Mouse (Mus musculus) c-Kit-positive CD71-positive TER-119-positive erythroid progenitor cells, embryonic 14.5 days (primary cell): ENCODE results near the gene Fam98b.

ENCODE experiments used
- DNase-seq: peaks from one replicate; pipeline ENCODE4 v3.0.0-alpha.2; 2013; ENCODE audit warnings: low spot score

Gene Fam98b

DNA sequence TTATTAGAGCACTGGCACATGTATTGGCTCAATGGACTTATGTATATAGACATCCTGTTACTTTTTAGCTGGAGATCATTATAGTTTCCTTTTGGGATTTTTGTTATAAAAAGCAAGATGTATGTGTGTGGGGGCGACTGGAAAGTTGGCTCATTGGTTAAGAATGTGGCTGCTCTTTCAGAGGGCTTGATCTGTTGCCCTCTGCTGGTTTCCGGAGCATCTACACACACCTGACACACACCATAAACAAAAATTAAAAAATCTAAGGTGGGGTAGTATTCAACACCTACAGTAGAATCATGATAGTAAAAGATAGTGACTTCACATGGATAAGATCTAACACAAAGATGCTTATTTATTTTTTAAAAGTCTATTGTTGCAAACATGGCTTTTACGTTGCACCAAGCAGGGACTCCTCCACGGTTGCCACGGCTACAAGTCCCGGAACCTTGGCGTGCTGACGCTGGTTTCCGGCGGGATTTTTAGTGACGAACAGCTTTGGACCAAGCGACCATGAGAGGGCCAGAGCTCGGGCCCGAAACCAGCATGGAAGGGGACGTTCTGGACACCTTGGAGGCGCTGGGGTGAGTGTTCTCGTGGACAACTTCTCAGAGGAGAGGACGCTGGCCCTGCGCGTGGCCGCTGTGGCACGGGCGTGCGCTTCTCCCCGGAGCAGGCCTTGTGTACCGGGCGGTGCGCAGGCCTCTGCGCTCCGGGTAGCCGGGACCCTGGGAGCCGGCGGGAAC, at the start of gene Fam98b:
Gene Fam98b, plus strand, starts transcription at position 485 of the 746 bp plus-strand sequence.
- DNase-seq: peak; percentile 92

DNA sequence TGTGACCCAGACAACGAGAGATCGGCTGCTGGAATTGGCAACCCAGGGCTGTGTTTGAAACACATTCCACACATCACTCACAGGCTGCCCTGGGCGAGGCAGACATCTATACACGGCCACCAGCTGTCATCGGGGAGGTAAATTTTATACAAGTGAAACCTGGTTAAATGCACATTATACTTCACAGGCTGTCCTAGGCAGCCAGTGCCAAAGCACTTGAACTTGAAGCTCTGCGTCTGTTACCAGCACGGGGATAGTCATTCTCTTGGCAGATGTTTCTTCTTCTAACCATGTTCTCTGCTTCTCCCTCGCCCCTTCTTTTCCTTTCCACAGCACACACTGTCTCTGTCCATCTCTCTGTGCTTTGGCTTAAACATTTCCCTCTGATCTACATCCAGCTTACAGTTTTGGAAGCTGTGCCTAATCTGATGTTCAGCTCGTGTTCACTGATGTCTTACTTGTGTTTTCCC, 48.6 kb upstream of the Fam98b start:
- no peak for DNase-seq

DNA sequence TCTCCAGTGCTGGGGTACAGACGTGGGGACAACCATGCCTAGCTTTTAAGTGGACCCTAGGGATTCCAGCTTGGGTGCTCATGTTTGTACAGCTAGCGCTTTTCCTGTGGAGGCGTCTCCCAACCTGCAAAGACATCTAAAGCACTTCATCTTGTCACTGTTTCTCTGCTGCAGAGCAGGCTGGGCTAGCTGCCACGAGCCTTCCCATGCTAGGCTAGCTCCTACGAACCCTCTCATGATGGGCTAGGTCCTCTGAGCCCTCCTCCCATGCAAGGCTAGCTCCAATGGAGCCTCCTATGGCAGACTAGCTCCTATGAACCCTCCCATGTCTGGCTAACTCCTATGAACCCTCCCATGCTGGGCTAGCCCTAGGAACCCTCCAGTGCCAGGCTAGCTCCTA, 46.2 kb upstream of the Fam98b start:
- no peak for DNase-seq

DNA sequence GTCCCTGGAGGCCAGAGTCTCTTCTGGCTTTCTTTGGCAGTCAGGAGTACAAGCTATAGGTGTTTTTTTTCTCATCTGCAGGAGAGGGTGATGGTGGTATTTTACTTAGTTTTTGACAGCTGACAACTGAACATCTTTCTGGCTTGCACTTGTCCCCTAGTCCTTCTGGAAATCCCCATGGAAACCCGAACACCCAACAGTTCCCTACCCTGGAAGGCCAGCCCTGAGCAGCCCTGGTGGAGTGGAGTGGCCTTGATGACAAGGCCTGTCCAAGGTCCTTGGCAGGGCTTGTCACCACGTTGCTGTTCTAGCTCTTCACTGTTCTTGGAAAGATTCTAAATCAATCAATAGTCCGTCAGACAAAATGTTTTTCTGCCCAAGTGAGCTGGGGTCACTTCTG, 45.0 kb upstream of the Fam98b start:
- DNase-seq: no peak

DNA sequence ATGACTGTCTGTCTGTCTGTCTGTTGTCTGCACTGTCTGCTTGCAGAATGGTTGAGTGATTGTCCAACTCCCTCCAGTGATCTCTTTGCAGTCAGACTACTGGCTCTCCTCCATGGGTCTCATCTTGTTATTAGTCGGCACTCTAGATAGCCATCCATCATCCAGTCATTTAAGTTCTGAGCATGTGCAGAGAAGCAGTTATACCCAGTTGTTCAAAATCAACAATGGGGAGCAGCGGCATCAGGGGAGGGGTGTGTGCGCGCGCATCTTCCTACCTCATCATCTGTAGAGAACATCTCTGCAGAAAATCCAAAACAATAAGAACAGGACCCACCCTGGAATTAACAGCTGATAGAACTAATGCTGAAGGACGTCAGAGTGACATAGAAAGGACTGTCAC, 44.5 kb upstream of the Fam98b start:
- DNase-seq: no peak

DNA sequence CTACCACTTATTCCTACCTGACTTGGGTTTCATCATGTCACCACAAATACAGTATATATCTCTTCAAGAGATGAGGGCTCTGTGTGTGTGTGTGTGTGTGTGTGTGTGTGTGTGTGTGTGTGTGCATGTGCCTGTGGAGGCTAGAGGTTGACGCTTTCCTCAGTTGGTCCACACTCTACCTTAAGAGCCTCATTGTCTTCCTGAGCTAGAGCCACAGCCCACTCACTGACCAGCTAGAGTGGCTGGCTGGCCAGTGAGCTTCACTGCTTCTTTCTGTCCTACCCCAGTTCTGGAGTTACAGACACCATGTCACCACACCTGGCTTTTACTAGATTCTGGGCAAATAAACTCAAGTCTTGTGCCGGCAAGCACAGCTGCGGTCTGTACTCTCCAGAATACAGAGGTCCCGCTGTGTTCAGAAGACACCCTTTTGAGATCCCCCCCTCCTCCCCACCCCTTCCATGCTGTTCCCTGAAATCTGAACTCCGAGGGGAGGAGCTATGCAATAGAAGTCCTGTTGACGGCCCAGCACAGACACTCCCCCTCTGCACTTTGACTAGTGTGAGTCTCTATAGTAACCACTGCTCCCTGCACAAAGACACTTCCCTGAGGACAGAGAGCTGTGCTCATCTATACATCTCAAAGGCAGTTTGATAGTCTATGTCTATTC, 39.0 kb upstream of the Fam98b start:
- DNase-seq: no peak

DNA sequence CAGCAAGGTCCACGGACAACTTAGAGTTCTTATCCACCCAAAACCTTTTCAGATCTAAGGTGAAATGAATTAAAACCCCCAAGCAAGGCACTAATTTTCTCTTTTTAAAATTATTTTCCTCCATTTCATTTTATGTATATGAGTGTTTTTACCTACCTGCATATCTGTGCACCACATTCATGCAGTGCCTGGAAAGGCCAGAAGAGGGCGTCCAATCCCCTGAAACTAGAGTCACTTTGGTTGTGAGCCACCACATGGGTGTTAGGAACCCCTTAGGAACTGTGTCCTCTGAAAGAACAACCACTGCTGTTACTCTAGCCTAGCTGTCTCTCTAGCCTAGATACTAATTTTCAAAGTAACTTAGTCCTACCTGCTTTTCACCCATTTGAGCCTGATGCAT, 33.4 kb upstream of the Fam98b start:
- no peak for DNase-seq

DNA sequence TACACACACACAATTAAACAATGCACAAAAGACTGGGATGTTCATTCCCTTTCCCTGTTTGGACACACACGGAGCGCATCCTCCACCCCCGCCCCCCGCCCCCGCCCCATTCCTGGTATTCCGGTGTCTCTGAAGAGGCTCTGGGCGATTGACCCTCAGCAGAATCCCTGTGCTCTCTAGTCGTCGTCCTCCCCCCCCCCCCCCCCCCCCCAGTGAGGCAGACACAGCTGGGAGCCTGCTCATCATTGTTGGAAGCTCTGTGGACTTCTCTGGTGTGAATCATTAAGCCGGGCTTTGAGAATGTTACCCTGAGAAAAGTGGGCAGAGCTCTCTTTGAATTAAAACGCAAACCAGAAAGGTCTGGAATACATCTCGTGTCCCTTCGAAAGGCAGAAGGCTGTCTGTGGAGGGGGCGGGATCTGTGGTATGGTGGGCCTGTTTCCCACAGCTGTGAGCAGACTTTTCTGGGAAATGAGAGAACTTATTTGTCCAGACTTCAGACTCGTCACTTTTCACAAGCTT, 31.8 kb upstream of the Fam98b start:
- DNase-seq: no peak

DNA sequence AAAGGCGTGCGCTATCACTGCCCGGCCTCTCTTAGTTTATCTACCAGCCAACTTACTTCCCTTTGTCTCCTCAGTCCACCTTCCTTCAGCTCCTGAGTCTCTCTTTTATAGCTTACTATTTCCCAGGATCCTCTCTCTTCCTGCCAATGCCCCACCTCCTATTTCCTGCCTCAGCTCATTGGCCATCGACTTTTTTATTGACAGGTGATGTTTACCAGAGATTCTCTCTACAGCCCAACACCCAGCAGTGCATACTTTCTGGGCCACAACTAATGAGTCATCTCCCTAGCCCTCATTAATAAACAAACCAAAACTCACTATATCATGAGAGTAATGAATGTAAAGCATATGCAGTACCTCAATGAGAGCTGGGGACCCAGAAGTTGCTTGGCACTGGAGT, 30.0 kb upstream of the Fam98b start:
- DNase-seq: no peak

DNA sequence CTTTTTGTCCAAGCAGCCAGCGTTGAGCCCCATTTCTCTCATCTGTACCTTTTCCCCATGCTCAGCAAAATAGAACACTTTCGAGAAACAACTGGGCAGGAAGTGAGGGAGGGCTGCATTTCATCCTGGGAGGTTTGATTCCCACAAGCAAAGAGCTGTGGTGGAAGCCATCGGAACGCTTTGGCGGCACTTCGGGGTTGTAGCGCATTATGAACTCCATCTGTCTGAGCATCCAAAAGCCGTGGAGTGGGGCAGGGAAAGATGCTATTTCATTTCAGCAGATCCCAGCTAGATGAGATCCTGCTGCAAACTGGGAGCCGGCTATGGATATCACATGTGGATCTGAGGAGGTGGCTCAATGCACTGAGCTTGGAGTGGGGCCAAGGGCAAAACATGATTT, 26.9 kb upstream of the Fam98b start:
- no peak for DNase-seq

DNA sequence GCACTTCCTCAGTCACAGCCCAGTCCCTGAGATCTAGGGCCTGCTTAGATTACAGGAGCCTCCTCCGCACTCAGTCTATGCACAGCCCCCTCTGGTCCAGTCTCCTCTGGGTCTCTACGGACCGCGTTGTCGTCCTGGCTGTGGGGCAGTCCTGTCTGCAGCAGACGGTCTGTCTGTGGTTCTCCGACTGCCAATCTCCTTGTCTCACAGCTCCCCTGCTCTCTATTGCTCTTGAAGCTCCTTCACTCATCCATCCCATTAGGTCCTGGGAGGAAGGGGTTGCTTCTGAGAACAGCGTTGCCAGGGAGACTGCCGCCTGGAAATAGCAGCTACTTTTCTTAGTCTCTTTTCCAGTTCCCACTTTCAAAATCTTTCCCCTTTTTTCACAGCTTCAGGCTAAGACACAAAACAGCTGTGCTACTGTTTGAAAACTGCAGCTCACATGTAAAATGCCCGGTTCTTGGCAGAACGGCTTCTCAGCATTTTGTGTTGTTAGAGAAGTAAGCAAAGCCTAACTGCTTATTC, 20.9 kb upstream of the Fam98b start:
- DNase-seq: no peak

DNA sequence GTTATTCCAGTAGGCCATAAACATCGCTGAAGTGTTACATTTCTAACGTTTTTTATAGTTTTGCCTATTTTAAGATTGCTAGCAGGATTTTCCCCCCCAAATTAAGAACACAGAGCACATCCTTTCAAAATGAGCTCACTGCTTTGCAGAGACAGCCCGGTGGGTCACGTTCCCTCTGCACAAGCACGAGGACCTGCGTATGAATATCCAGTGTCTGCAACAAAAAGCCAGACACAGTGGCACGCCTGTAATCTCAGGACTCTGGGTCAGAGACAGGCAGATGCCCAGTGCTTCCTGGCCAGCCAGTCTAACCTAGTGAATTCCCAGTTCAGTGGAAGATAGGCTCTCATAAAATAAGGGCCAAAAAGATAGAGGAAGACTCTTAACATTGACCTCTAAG, 19.3 kb upstream of the Fam98b start:
- no peak for DNase-seq

DNA sequence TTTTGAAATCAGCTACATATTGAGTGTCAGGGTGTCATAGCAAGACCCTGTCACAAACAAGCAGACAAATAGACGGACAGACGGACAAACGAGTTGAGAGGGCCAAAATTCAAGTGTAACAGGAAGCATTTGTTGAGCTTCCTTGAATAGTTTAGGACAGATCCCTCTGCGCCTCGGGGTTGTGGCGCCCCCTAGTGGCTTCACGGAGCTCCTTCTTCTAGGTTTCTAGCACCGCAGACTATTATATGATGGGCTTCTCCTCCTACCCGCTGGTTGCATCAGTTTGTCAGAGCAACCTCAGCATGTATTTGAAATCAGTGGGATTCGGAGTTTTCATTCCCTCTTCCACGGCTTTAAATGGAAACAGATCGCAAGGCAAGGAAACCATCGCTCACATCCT, 18.3 kb upstream of the Fam98b start:
- peak; percentile 47 for DNase-seq

DNA sequence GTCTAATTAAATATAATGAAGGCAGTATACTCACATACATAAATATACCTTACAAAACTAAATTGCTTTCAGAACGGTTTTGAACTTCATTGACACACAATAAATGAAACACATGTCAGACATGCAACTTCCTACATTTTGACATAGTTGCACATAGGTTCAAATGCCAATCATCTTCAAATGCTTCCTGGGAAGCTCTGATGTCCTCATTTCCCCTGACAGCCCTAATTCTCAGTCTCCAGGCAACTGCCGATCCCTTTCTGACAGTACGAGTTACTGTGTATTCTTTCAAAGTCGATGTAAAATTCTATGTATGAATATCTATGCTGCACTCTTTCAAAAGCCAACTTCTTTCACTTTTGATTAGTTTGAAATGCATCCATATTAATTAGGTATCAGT, 7.6 kb upstream of the Fam98b start:
- DNase-seq: no peak

DNA sequence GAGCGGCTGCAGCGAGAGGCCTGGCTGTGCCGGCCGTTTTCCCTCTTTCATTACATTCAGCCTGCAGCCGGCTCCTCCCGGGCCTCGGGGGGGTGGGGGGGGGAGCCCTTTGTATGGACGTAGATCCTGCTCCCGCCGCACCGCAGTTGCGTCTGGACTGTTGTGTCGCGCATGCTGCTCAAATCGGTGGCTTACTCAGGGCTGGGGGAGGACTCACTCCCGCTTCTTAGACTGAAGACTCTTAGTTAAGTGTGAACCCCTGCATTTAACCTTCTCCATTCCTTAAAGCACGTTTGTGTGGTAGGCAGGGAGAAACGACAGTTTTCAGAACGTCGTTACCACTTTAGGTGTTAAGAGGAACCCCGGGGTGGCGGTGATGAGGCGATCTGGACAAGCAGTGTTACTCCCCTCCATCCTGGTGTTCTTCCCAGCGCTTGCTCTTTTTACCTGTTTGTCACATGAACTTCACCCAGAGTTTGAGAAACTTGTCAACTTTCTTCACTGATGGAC, 517 bp downstream of the Fam98b start:
- peak; percentile 50 for DNase-seq

DNA sequence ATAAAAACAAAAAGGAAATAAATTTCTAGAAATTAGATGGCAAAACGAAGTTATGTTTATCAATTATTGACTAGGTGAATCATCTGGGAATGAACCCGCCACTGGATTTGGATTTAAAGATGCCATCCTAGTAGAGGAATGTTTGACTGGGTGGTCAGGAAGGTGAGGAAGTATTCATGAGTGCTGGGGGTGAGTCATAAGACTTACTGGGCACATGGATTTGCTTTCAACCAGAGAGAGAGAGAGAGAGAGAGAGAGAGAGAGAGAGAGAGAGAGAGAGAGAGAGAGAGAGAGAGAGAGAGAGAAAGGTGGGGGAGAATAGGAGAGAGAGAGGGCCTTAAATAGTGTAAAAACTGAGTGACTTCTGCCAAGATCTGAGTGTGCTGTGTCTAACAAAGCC, 5.9 kb downstream of the Fam98b start:
- DNase-seq: no peak

DNA sequence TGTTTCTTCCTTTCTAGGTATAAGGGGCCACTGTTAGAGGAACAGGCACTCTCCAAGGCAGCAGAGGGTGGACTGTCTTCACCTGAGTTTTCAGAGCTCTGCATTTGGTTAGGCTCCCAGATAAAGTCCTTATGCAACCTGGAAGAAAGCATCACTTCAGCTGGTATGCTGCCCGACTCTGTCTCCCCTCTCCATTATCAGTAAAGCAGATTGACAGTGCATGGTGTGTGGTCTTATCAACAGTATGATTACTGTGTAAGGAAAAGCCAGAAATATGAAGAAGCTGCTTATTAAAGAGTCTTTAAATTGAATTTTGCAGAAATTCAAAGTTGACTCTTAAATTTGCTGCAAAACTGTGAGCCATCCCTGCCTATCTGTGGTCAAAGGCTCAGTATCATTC, 8.1 kb downstream of the Fam98b start:
- no peak for DNase-seq

DNA sequence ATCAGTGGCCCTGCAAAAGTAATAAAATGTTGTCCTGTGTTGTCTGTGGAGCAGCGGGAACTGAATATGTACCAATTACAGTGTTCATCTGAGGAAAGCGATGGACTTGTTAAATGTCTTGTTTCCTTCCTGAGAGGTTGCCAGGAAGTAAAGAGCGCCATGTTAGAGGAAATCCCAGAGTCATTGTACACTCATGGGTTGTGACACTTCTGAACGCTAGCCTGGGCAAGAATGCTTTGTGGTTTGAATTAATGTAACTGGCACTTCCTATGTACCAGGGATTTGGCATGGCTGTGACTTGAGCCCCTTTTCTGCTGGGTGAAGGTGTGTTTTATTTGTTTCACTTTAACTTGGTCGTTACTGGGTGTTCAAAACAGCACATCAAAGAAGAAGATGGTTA, 12.6 kb downstream of the Fam98b start:
- no peak for DNase-seq

DNA sequence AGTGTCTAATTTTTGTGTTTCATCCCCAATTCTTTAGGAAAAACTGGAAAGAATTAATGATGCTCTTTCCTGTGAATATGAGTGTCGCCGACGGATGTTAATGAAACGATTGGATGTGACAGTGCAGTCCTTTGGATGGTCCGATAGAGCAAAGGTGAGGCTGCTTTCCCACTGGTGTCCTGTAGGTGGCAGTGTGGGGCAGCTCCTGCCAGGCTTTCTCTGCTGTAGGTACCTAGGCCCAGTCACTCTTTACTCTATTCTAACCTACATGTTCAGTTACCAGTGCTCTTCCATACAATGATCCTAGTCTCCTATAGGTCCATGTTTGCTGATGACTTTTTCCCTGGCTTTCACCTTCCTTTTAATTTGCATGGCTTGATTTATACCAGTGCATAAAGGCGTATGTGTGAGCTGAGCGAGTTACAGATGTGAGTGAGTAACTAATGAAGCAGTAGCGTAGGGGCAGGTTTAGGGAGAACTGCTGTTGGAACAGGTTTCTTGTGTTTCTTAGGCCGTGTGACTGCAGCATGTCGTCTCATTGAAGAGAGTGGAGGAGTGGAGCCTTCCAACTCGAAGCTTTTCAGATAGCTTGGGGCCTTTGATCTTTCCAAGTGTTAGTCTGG, 14.4 kb downstream of the Fam98b start:
- peak; percentile 44 for DNase-seq

DNA sequence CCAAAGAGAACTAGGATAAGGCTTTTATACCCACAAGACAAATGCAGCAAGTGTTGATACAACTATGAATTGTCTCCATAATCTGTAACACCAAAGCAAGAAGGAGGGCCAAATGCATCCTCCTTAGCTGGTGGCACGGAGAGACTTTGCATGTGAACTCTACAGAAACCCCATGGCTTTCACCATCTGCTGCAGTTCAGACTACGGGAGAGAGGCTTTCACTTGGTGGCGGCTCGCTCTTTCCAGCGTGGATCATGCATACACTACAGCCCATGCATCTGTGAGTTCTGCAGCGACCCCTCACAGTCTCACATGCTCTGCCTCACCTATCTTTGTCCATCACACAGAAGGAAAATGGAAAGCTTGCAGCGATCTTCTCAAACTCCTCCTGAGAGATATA, 38.8 kb downstream of the Fam98b start:
- DNase-seq: no peak

DNA sequence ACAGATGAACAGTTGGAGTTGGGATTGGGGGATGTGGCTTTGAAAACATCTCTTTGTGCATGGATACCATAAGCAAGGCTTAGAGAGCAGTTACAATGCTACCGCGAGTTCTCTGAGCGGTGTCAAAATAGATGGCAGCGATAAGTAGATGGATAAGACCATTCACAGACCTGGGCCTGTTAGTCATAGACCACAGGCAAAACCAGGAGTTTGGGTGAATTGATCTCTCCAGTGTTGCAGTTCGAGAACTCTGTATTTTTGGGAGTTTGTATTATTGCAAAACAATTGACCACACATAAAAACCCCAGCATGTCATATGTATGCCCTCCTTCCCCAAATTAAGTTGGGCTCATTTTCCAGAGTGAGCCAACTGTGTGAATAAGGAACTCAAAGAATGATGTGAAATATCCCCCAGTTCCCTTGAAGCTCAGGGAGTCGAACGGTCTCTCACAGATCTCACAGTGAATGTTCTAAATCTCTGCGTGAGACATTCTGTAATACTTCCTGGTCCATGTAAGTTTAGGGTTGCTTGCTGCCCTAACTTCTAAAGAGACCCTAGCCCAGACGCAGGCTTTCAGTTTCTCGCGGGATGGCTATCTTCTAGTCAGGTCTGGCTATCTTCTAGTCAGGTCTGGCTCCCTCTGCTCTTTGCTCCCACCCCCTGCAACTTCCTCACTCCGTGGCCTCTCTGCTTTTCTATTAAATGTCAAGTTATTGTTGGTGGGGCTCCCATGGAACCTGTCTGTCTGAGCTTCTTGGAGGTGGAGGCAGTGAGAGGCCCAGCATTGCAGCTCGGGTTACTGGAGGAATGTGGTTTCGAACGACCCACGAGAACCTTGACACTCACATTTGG, 50.3 kb downstream of the Fam98b start:
- no peak for DNase-seq
